Mouse (Mus musculus) layer of hippocampus, postnatal 25 days (tissue): Measurements from ENCODE around the gene Ddx55. TPM values are rescaled to one million over a fixed set of nuclear protein-coding genes. Genes with fewer than 3 reads are reported as not detected.
A peak's percentile ranks its signal among the peaks of the same experiment; 100 is the strongest.
"Not testable (repeated sequence)": the region's sequence is repeated elsewhere in the genome, so short reads cannot be mapped to it uniquely, and the experiment has no call there.

ENCODE experiments used
- DNase-seq, 2 experiments: peaks; one replicate each; pipeline ENCODE4 v3.0.0; 2022; ENCODE audit warnings: mixed read lengths in 2 of 2, low spot score in 1 of 2; ENCODE audit errors: extremely low spot score in 1 of 2
- total RNA-seq, 2 experiments: library from RNA; stranded (reverse); gene quantifications; 2 replicates each; pipeline ENCODE4 v1.2.3; 2021

Gene Ddx55
- total RNA-seq, 2 experiments from 2014 or later: 23.7 to 31.3 TPM

- DNase-seq: peak in 1 of 2 experiments; percentile 59
These were observed 13.6 kb upstream of the Ddx55 start for GRCm38 (mm10) chr5:124538813-124539792.

GRCm38 (mm10) chr5:124539905-124540304 is 12.8 kb upstream of the Ddx55 start:
- no peak for DNase-seq

DNA sequence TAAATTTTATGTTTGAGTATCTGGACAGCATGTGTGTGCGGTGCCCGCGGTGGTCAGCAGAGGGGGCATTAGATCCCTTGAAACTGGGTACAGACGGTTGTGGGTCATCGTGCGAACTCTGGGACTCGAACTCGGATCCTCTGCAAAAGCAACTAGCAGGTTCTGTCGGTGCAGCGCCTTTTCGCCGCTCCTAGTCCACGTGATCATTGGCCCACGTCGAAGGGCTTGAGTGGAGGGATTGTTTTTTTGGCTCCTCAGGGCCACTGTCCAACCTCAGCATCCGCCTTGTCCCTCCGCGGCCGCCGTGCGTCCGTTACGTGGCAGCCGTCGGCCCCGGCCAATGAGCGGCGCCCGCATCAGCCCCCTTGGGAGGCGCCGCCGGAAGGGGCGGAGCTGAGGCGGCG is 12.3 kb upstream of the Ddx55 start, which contains the start of gene Tmed2:
Tmed2 (plus strand) TSS at position 313 of the 404 bp plus-strand sequence.
- peak; percentile 86 to 90 for DNase-seq

DNA sequence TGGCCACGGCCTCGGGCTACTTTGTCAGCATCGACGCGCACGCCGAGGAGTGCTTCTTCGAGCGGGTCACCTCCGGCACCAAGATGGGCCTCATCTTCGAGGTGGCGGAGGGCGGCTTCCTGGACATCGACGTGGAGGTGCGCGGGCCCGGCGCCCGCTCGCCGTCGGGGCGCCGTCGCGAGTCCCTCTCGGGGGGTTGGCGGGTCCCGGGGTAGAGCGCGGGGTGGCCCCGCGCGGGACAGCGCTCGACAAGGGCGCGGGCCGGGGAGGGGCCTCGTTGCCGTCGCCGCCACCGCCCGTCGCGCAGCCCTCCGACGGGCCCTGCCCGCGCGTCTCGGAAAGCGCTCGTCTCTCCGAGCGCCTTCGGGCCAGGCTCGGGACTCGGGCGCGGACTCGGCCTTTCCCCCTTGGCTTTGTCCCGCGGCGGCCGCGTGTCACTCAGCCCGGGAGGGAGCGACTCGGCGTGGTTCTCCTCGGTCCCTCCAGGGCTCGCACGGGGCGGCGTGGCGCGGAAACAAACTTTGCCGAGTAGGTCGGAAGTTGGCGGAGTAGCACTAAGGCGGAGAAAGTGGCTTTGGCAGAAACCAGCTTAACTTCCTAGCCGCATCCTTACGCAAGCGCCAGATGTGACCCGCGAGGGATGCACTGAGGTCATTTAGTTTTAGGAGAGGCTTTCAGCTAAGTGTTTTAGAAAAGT is 11.6 kb upstream of the Ddx55 start:
- peak; percentile 36 to 40 for DNase-seq

DNA sequence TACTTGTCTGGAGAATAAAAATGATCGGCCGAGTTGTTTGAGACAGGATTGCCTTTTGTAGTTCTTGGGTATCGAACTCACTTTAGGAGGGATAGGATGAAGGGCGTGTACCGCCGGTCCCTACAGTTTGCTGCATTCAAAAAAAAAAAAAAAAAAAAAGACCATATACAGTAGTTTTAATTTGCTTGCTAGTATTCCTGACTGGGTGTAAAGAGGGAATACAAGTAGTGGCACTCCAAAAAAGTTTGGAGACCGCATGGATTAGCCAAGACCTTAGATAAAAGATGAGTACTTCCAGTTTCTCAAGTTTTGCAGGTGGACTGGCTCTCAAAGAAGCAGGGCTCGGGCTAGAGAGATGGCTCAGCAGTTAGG is 11.1 kb upstream of the Ddx55 start:
- DNase-seq: no peak

DNA sequence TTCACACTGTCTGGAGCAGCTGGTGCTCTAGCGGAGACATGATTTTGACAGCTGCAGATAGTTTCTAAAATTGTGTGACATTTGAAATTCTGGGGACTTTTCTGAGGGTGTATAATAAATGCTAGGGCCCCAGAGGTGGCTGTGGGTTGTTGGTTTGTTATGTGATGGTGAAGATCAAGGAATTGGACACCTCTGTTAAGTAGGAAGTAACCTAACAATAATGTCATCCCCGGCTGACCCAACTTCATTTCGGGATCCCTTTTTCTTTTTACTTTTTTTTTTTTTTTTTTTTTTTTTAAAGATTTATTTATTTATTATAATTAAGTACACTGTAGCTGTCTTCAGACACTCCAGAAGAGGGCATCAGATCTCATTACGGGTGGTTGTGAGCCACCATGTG is 1.9 kb upstream of the Ddx55 start:
- DNase-seq: not testable (repeated sequence)

GRCm38 (mm10) chr5:124551349-124552093 is 1.1 kb upstream of the Ddx55 start:
- not testable (repeated sequence) for DNase-seq

DNA sequence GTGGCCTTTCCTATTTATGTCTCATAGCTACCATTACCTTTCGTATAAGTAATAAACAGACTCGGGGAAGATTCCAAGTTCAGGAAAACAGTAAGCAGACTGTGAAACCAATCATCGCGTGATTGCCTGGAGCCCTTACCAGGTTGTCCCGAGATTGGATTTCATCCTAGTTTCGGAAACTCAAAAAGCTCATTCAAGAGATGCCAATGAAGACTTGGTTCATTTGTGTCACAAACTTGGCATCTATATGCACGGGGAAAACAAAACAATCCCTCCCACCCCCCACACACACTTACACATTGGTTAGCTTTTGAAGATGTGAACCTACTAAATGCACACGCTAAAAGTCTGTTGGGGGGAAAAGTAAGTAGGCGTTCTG is 581 bp upstream of the Ddx55 start:
- DNase-seq: no peak

DNA sequence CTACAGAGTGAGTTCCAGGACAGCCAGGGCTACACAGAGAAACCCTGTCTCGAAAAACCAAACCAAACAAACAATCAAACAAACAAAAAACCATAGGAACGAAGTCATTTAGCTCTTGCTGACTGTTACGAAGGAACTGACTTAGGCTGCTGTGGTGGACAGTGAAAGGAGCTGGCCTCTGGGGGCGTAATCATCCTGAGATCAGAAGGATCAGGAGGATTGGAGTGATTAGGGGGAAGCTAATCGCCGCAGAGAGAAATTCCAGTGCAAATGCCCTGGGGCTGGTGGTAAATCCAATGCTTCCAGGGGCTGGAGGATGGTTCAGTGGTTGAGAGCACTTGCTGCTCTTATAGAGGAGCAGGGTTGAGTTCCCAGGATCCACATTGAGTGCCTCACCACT is 943 bp downstream of the Ddx55 start:
- DNase-seq: no peak

GRCm38 (mm10) chr5:124555145-124555544 is 2.5 kb downstream of the Ddx55 start:
- no peak for DNase-seq

DNA sequence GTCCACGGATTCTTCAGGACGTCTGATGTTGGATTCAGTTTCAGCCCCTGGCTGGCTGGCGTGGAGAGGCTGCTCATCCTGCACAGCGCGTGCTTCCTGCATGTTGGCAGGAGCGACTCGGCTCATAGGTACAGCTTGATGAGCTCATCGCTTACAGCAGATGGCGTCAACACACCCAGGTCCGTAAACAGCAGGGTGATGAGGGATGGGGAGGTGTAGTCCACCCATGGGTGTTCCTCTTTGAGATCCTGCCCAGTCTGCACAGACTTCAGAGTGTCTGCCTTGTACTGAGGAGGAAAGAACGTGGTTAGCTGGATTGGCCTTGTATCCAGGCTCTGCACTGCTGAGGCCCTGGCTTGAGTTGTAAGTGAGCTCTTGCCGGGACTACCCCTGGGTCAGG is 18.4 kb downstream of the Ddx55 start:
- peak; percentile 31 to 35 for DNase-seq

DNA sequence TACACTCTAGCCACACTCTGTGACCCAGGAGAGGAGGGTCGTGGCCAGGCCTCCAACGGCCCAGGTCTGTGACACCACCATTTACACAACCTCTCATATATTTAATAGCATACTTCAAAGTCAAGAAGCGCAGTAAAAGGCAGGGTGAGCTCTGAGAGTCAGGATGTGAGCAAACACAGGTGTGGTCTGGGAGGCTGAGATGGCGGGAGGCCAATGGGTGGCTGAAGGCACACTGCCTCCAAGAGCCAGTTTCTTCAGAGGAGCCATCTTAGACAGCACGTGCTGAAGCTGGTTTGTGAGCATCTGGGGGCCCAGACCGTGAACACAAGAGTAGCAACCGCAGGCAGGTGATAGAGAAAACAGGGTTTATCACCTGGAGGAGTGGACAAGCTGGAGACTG is 22.8 kb downstream of the Ddx55 start:
- DNase-seq: no peak

DNA sequence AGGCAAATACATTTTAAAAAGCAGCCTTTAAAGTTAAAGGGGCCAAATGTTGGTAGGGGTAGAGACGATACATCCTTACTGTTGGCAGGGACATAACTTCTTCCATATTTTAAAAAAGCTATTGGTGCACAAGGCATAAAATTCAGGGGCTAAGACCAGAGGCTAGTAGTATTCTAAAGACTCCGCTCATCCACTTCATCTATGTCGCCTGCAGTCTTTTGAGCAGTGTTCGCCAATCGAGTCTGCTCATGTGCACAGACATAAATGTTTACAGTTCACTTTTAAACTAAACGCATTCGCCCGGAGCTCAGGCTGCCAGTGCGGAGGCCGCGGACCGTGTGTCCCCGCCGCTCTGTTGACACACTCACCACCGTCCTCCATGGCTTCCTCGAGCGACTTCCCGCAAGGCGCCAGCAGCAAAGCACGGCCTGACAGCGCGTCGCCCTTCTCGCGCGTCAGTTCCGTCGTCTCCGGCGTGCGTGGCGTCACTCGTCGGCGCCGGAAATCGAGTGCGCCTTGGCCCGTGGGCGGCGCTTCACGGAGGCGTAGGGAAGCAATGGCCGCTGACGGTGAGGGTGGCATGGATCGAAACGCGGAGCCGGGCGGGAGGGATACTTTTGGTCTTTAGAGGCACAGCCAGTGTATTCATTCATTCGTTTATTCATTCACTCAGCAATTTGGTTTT is 26.1 kb downstream of the Ddx55 start, which contains the start of the genes Eif2b1 and Gtf2h3:
Eif2b1 (minus strand) TSS at position 499 of the 685 bp plus-strand sequence.
Gtf2h3 (plus strand) TSS at position 508 of the 685 bp plus-strand sequence.
- peak; percentile 93 to 95 for DNase-seq

- no peak for DNase-seq
These were observed 29.9 kb downstream of the Ddx55 start for GRCm38 (mm10) chr5:124582515-124582914.

GRCm38 (mm10) chr5:124592768-124593167 is 40.1 kb downstream of the Ddx55 start:
- no peak for DNase-seq

DNA sequence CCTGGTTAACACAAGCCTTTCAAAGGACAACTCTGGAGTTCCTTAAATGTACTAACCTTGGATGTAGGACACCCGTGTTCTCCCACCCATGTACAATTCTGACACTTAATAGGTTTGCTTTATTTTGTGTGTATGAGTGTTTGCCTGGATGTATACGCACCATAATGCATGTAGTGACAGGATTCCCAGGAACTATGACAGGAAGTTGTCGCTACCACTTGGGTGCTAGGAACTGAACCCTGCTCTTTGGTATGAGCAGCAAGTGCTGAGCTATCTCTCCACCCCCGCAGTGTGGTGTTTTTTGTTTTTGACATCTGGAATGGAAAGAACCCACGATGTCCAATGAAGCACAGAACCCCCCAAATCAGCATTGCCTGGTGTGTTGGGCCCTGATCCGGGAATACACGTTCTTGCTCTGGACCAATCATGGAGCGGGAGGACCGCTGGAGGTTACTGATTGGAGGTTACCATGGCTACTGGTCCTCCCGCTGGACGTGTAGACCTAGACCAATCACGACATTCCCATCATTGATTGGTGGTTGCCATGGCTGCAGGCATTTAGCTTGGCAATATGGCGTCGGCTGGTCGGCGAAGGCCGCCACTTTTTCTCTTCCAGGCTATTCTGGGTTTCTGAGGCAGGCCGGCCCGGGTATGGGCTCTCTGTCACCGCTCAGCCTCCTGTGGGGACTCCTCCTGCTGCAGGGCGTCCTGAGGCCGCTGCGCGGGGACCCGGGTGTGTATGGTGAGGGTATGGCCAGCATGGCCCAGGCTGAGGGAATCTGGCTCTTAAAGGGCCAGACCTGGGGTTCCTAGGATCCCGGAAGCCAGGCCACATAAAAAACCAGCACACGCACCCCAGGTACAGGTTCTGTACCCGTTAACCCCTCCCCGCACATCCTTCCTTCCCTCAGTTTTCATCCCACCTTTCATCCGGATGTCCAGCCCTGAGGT is 45.8 kb downstream of the Ddx55 start:
- DNase-seq: peak; percentile 73 to 76

DNA sequence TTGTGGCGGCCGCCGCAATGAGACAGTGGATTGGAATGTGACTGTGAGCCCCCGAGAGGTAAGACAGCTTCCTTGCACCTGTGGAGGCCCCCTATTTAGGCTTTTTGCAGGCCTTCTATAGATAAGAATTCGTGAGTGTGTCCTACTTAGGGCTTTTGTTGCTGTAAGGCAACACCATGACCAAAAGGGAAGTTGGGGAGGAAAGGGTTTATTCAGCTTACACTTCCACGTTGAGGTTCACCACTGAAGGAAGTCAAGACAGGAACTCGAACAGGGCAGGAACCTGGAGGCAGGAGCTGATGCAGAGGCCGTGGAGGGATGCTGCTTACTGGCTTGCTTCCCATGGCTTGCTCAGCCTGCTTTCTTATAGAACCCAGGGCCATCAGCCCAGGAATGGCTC is 47.1 kb downstream of the Ddx55 start:
- DNase-seq: not testable (repeated sequence)

DNA sequence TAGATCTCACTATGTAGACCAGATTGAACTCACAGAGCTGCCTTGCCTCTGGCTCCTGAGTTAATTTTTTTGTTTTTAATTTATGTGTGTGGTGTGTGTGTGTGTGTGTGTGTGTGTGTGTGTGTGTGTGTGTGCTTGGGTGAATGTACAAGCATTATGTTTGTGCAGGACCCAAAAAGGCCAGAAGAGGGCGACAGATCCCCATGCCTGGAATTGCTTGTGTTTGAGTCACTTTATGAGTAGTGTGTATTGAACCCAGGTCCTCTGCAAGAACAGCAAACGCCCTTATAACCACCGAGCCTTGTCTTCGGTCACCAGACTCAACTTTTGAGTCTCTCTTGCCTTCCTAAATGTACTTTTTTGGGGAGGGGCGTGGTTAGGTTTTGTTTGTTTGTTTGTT is 49.7 kb downstream of the Ddx55 start:
- peak in 1 of 2 experiments; percentile 66 for DNase-seq

DNA sequence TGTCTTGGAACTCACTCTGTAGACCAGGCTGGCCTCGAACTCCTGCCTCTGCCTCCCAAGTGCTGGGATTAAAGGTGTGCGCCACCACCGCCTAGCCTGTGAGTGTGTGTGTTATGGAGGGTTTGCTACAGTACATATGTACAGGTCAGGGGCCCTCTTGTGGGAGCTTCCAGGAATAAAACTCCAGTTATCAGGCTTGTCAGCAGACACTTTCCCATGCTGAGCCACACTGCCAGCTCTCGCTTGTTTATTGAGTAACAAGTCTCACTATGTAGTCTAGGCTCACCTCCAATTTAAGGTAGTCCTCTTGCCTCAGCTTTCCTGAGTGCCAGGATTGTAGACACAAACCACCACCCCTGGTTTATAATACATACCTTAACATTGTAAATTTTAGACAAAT is 51.6 kb downstream of the Ddx55 start:
- DNase-seq: no peak
